Mouse (Mus musculus) urinary bladder, postnatal 10 days (tissue): ENCODE data around the gene Slc6a6.

Source experiments
- DNase-seq: peaks from one replicate; pipeline ENCODE4 v3.0.0; 2022; ENCODE audit warnings: low spot score

Gene Slc6a6

DNA sequence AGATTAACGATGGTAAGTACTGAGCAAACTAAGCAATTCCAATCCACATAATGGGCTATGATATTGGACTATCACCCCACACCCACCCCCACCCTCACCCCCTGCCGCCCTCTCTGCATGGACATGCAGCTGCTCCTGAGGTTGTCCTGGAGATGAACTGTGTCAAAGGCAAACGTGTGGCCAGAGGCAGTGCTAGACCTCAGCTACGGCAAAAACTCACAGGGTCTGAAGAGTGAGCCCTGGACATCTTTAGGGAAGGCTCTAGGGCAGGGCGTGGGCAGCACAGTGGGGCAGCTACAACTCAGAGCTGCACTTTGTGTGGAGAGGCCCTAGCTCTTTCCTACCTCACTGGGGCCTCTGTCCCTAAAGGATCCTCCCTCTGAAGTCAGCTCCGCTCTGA, 13.6 kb upstream of the Slc6a6 start:
- DNase-seq: no peak

GRCm38 (mm10) chr6:91674757-91675350, 9.0 kb upstream of the Slc6a6 start:
- DNase-seq: no peak

DNA sequence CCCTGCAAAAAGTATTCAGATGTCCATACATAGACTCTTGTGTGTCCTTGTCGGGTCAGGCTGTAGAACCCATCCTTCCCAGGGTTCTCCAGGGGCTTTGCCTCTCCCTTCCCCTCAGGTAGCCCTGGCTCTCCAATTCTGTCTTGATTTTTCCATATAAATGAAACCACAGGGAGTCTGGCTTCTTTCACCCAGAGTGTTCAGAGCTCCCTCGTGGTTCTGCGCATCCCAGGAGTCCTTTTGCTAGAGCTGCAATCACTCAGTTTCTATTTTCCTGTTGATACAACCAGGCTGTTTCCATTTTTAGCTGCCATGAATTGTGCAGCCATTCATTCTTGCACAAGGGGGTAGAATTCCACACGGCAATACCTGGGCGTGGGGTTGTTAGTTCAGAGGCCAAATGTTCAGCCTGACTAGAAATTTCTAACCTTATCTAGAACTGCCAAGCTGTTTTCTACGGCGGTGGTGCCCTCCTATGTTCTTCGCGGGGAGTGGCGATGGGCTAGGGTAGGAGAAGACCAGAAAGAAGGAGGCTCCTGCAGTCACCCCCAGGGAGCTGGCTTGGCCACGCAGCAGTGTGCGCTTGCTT, 5.3 kb upstream of the Slc6a6 start:
- no peak for DNase-seq

DNA sequence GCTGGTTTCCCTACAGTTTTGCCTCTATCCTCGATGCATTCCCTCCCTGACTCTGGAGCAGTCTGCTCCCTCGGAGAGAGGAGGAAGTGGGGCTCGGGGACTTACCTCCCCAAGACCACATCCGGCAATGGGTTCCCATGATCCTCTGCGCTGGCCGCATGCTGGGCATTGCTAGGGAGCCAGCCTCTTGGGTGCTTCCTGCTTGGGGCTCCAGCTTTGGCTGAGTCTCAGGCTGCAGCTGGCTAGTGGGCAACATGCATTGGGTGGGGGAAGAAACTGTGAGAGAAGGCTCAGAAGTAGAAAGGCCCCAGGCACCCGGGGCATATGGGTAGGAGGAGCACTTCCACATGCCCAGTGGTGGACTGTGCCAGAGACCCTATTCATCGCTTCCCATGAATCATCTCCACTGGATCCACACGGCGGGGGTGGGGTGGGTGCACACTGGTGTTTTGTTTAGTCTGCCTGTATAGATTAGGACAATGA, 4.7 kb upstream of the Slc6a6 start:
- DNase-seq: no peak

- no peak for DNase-seq
Measured at GRCm38 (mm10) chr6:91679716-91680115, 4.1 kb upstream of the Slc6a6 start.

GRCm38 (mm10) chr6:91681841-91682240, 2.0 kb upstream of the Slc6a6 start:
- DNase-seq: no peak

- no peak for DNase-seq
Measured at GRCm38 (mm10) chr6:91683121-91683520, 732 bp upstream of the Slc6a6 start.

DNA sequence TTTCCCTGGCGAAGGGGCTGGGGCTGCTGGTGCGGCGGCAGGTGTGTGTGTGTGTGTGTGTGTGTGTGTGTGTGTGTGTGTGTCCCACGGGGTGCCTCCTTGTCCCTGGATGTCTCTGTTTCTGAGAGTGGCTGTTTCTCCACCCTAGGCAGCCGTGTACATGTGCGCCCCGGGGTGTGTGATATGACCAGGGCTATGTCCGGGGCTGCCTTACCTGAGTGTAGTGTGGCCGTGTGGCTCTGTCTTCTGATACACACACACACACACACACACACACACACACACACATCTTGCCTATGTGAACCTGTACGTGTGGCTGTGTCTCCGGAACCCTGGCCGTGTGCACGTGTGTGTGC, 599 bp downstream of the Slc6a6 start:
- DNase-seq: no peak

DNA sequence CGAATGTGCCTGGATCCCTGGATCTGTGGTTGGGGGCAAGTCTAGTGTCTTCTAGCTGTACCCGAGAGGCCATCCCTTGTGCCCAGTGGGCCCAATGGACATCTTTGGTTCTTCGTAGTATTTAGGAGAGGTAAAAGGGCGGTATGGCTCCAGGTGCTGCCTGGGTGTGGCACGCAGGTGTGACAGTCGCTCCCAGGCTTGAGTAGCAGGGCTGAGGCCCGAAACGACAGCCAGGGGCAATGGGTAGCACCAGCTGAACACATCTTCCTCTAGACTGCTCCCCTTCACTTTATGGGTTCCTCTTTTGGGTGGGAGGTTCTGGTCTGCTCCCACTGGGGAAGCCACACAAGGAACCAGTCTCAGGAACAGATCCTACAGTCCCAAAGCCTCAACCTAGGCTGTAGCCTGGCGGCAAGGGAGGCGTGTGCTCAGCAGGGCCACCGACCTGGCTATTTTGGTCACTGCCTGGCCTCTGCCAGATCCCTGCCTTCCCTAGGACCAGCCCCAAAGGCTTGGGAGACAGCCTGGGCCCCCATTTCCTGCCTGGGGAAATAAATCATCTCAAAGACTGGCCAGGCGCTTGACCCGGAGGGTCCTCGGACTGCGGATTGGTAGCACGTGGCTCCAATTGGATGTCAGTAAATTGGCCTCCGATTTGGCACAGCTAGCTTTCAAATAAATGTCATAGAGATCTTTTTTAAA, 1.1 kb downstream of the Slc6a6 start:
- DNase-seq: no peak

- DNase-seq: no peak
Measured at GRCm38 (mm10) chr6:91685533-91685883, 1.7 kb downstream of the Slc6a6 start.

- no peak for DNase-seq
Measured at GRCm38 (mm10) chr6:91685896-91686295, 2.0 kb downstream of the Slc6a6 start.

DNA sequence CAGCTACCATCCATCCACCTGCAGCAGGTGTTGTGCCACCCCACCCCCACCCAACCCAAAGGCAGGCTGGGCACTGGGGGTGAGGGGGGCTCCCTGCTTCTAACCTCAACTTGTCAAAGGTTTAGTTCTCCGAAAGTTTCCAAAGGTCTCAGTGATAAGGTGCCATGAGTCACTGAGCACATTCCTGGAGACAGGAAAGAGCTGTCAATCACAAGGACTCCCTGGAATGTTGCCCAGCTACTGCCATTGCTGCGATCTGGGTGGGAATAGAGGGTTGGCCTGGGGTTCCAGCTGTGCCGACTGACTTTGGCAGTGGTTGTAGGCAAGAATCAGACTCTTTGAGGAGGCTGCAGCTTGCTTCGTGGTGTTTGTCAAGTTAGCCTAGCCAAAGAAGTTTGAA, 2.7 kb downstream of the Slc6a6 start:
- no peak for DNase-seq

GRCm38 (mm10) chr6:91688021-91688420, 4.2 kb downstream of the Slc6a6 start:
- DNase-seq: no peak

DNA sequence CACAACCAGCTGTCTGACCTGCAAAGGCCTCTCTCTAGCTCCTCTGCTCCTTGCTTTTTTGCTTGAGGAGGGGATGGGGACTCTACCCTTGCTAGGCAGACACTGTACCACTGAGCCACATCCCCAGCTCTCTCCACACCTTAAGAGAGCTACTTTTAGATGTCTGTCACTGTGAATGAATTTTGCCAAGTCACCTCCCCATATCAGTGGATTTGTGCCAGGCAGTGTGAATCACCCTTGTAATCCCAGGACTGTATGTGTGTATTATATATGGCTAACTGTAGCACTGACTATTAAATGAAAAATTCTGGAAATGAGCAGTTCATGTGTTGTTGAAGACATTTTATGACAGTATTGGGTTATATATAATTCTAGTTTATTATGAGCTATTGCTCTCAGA, 5.4 kb downstream of the Slc6a6 start:
- no peak for DNase-seq

- no peak for DNase-seq
Measured at GRCm38 (mm10) chr6:91690222-91690621, 6.4 kb downstream of the Slc6a6 start.

DNA sequence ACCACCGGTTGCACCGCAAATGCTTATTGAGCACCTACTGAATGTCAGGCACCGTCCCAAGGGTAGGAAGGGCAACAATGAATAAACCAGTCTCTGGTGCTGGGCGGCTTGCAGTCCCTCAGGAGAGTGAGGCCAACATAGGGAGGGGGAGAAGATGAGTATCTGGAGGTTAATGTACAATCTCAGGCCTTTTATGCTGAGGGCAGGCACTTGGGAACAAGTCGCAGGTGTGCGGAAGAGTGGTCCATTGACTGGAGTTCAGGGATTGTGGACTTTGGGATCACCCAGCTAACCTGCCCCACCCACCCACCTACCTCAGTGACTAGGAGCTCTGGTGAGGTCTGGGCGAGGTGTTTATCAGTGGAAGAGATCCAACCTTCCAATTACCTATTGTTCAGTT, 6.8 kb downstream of the Slc6a6 start:
- no peak for DNase-seq

GRCm38 (mm10) chr6:91691576-91691975, 7.7 kb downstream of the Slc6a6 start:
- DNase-seq: no peak

DNA sequence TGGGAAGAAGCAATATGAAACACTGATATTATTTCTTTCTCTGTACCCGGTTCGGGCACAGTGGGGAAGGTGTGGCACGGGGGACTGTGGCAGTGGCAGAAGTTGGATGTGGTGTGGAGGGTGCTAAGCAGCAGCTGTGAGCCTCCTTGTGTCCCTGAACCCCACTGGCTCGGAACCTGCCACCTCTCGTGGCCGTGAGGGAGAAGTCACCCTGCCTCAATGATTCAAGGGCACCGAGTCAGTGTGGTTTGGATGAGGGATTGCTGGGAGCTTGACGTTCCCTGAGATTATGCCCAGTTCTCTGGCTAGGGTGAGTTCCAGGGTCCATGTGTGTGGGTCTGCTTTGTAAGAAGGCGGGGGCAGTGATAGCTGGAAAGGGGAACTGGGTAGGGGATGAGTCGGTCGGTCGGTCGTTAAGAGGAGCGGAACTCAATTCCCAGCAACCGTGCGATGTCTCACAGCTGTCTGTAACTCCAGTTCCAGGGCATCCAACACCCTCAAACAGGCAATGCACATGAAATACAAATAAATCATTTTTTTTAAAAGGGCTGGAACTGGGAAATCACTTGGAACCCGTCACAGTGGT, 9.5 kb downstream of the Slc6a6 start:
- no peak for DNase-seq

DNA sequence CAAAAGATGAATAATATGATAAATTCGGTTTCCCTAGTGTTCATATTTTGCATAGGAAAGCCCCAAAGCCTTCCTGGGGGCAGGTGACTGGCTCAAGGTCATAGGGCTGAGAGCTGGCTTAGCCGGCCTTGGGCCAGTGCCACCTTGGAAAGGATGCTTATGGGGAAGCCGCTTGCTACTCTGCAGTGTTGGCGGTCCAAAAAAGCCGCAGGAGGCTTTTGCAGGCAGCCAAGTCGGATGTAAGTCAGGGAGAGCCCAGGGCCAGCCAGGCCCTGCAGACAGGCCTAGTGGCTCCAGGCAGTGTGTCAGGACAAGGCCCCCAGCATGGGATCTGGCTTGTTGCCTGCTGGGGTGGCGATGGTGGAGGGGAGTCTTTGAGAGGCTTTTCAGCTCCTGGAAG, 10.8 kb downstream of the Slc6a6 start:
- DNase-seq: no peak

DNA sequence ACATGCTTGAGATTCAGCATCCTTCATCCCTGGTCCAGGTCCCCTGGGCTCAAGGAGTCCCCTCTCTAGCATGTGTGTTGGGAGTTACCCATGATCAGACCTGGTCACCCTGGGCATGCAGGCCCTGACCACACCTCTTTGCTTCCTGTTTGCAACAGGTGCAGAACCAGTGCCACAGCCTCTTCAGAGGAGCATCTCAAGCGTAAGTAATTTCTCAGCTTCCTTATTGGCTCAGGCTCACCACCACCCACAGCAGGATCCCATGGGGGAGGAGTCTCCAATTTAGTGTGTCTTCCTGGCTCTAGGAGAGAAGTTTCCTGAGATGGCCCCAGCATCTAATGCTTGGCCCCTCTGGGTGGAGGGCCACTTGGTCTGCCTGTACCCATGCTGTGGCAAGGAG, 15.0 kb downstream of the Slc6a6 start:
- no peak for DNase-seq

DNA sequence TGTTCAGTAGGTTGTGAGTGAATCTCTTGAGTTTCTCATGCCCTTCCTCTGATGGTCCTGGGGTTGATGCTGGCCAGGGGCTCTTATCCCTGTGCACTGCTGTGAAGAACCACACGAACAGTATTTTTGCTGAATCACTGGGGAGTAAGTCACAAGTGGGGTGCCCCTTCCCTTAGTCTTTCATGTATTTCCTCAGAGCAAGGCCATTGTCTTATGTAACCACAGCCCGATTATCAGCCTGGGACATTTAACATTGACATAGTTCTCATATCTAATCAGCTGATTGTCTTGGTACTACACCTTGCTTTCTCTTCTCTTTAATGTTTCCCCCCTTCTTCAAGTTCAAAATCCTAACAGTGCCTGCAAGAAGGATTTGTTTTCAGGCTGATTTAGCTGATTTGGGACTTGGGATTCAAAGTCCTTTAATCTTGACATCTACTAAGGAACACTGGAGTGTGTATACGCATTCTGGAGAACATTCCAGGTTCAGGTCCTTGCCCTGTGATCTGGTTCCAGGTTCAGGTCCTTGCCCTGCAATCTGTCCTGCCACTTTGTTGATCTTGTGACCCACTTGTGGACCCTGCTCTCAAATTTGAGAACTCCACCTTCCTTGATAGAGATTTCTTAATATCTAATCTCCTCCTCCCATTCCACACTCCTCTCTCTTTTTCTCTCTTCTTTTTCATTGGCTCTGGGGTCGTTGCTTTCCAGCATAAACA, 15.8 kb downstream of the Slc6a6 start:
- DNase-seq: no peak

DNA sequence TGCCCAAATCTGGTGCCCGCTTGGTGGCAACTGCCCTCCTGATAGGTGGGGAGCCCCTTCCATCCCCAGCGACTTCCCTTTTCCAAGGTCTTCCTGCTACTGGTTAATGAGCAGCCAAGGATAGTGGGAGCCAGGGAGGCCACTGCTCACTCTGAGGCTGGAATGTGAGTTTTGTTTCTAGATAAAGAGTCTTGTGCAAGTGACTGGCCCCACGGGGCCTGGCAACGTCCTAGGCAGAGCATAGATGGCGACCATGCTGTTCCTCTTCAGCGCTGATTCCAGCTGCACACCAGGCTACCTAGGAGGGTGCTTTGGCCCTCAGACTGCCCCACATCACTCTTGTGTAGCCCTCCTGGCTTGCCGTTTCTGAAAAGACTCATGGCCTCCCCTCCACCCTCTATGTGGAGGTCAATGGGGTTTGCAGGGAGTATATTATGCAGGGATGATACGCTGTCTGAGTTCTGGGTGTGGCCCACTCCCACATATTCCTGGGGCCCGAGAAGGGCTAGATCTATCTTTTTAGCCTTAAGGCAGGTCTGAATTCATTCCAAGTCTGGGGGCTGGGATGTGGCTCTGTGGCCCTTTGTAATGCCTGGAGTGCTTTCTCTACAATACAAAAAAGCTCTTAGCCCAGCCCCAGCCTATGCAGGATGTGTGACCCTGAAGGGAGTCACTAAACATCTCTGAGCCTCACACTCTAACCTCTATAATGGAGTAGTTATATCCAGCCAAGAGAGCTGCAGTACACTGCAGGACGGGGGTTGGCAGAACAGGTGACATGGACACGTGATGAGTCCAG, 17.2 kb downstream of the Slc6a6 start:
- no peak for DNase-seq
